Mouse (Mus musculus): Measurements from ENCODE around the gene Ccdc191. TPM values are rescaled to one million over a fixed set of nuclear protein-coding genes. Genes with fewer than 3 reads are reported as not detected.
A peak's percentile ranks its signal among the peaks of the same experiment; 100 is the strongest.

Ccdc191 gene
- total and polyA plus RNA-seq, 3 experiments: 5.1 to 7.0 TPM; not detected in 1

- Histone ChIP-seq H3K36me3 (ENCODE audit: control insufficient read depth in 1 of 2, insufficient read depth in 2 of 2, low read length in 2 of 2) (peaks cover 0 to 4% of the 10 kb centered on the region in 2 experiments; a peak in 1 of 4 replicates), H3K27ac (ENCODE audit: control insufficient read depth, low read depth, low read length) (no peak overlapping the region), H3K27me3 (ENCODE audit: control insufficient read depth in 1 of 2, insufficient read depth in 2 of 2, low read length in 2 of 2) (no peaks in the 10 kb centered on the region), H3K79me2 (ENCODE audit: control insufficient read depth, insufficient read depth, low read length, poor library complexity) (no peaks in the 10 kb centered on the region), H3K9ac (ENCODE audit: control insufficient read depth, low read depth, low read length, poor library complexity, severe bottlenecking) (no peak overlapping the region), H3K4me1 (ENCODE audit: control insufficient read depth in 1 of 2, insufficient read depth in 2 of 2, low read length in 2 of 2) (no peaks in the 10 kb centered on the region), H3K4me3 (ENCODE audit: control insufficient read depth in 1 of 2, insufficient read depth in 1 of 2, low read depth in 2 of 2, low read length in 2 of 2) (no peak overlapping the region), H3K9me3 (replicated peaks; ENCODE audit: insufficient read depth, low read length) (no peaks in the 10 kb centered on the region)
- peak; percentile 53 for DNase-seq (ENCODE audit: low read depth, low spot score)
- peak; percentile 43 for TF ChIP-seq RAD21 (IDR thresholded peaks at IDR 0.05; ENCODE audit: low read depth, low read length)
- peak in 2 of 3 experiments; percentile 8 to 40; a peak in 3 of 6 replicates for TF ChIP-seq CTCF (IDR thresholded peaks at IDR 0.05 in 2 of 3, conservative IDR thresholded peaks at IDR 0.05 in 1 of 3; ENCODE audit: control insufficient read depth in 1 of 3, insufficient read depth in 1 of 3, low read depth in 2 of 3, low read length in 3 of 3, poor library complexity in 1 of 3, severe bottlenecking in 1 of 3)
- TF ChIP-seq SMC3 (IDR thresholded peaks at IDR 0.05; ENCODE audit: low read depth, low read length): peak; percentile 40; the same call in 1 of the 2 replicates
- TF ChIP-seq GABPA (IDR thresholded peaks at IDR 0.05; ENCODE audit: low read depth, low read length): no peak
Observed at GRCm38 (mm10) chr16:44002086-44002485, 112.5 kb downstream of the Ccdc191 start.

- H3K36me3 ChIP-seq (ENCODE audit: control insufficient read depth in 1 of 2, insufficient read depth in 2 of 2, low read length in 2 of 2): peaks cover 3 to 9% of the 10 kb centered on the region in 2 experiments; a peak in 3 of 4 replicates
- H3K79me2 ChIP-seq (ENCODE audit: control insufficient read depth, insufficient read depth, low read length, poor library complexity): peaks cover 4% of the 10 kb centered on the region; the same call in 1 of the 2 replicates
- no peak overlapping the region for H3K4me3 ChIP-seq (ENCODE audit: control insufficient read depth in 1 of 2, insufficient read depth in 1 of 2, low read depth in 2 of 2, low read length in 2 of 2)
- H3K27ac ChIP-seq (ENCODE audit: control insufficient read depth, low read depth, low read length): no peak overlapping the region
- no peaks in the 10 kb centered on the region for H3K9me3 ChIP-seq (replicated peaks; ENCODE audit: insufficient read depth, low read length)
- H3K27me3 ChIP-seq (ENCODE audit: control insufficient read depth in 1 of 2, insufficient read depth in 2 of 2, low read length in 2 of 2): no peaks in the 10 kb centered on the region
- no peak overlapping the region for H3K9ac ChIP-seq (ENCODE audit: control insufficient read depth, low read depth, low read length, poor library complexity, severe bottlenecking)
- H3K4me1 ChIP-seq (ENCODE audit: control insufficient read depth in 1 of 2, insufficient read depth in 2 of 2, low read length in 2 of 2): peaks cover 0 to 9% of the 10 kb centered on the region in 2 experiments; a peak in 2 of 4 replicates
- DNase-seq (ENCODE audit: low read depth, low spot score): no peak
- TF ChIP-seq MAZ (IDR thresholded peaks at IDR 0.05; ENCODE audit: low read depth, low read length): no peak
- TF ChIP-seq UBTF (IDR thresholded peaks at IDR 0.05; ENCODE audit: borderline replicate concordance, insufficient read depth, low read depth, low read length): no peak
- no peak for TF ChIP-seq POLR2A (IDR thresholded peaks at IDR 0.05; ENCODE audit: control insufficient read depth in 1 of 2, insufficient read depth in 1 of 2, low read depth in 1 of 2, low read length in 2 of 2, poor library complexity in 1 of 2)
- no peak for TF ChIP-seq SIN3A (IDR thresholded peaks at IDR 0.05; ENCODE audit: low read length)
- TF ChIP-seq MAX (IDR thresholded peaks at IDR 0.05; ENCODE audit: low read length): no peak
- no peak for TF ChIP-seq SMC3 (IDR thresholded peaks at IDR 0.05; ENCODE audit: low read depth, low read length)
- no peak for TF ChIP-seq NELFE (IDR thresholded peaks at IDR 0.05; ENCODE audit: low read depth, low read length)
- no peak for TF ChIP-seq POLR2AphosphoS5 (IDR thresholded peaks at IDR 0.05; ENCODE audit: borderline replicate concordance, low read depth, low read length)
- no peak for TF ChIP-seq NRF1 (IDR thresholded peaks at IDR 0.05; ENCODE audit: insufficient read depth, low read depth, low read length, poor library complexity, severe bottlenecking)
- TF ChIP-seq ETS1 (IDR thresholded peaks at IDR 0.05; ENCODE audit: low read depth, low read length): no peak
- TF ChIP-seq POLR2AphosphoS2 (IDR thresholded peaks at IDR 0.05; ENCODE audit: low read length): no peak
- no peak for TF ChIP-seq ZKSCAN1 (IDR thresholded peaks at IDR 0.05; ENCODE audit: low read depth, low read length)
Observed at GRCm38 (mm10) chr16:44011010-44011409, 121.4 kb downstream of the Ccdc191 start.

Other genes with a start within 250 kb of the Ccdc191 start
- 0.39 and 0.85 TPM in 2 replicates for gene Tigit, start 225.7 kb upstream of the Ccdc191 start, total RNA-seq (2012; rRNA removed)
- 1 to 10 TPM in 1 of 2 experiments, not detected in 1; 7.5 TPM for gene Tigit, start 225.7 kb upstream of the Ccdc191 start, polyA plus RNA-seq (2012; ENCODE audit: insufficient read depth in 1 of 2, insufficient read length in 2 of 2, low read depth in 1 of 2, low replicate concordance in 2 of 2, missing spikeins in 1 of 2)
- not detected in 2 replicates for gene Drd3, start 135.8 kb upstream of the Ccdc191 start, total RNA-seq (2012; rRNA removed)
- not detected for gene Drd3, start 135.8 kb upstream of the Ccdc191 start, polyA plus RNA-seq (2012; ENCODE audit: insufficient read depth in 1 of 2, insufficient read length in 2 of 2, low read depth in 1 of 2, low replicate concordance in 2 of 2, missing spikeins in 1 of 2)
- 29.4 and 47.9 TPM in 2 replicates for gene Qtrt2, start 37.0 kb downstream of the Ccdc191 start, total RNA-seq (2012; rRNA removed)
- gene Qtrt2, start 37.0 kb downstream of the Ccdc191 start, polyA plus RNA-seq (2012; ENCODE audit: insufficient read depth in 1 of 2, insufficient read length in 2 of 2, low read depth in 1 of 2, low replicate concordance in 2 of 2, missing spikeins in 1 of 2): 10 to 100 TPM; 37.6 to 68.4 TPM
- gene Zdhhc23, start 90.0 kb downstream of the Ccdc191 start, total RNA-seq (2012; rRNA removed): 3.8 and 4.0 TPM in 2 replicates
- 10 to 100 TPM in 1 of 2 experiments, 1 to 10 TPM in 1; 7.8 to 53.3 TPM for gene Zdhhc23, start 90.0 kb downstream of the Ccdc191 start, polyA plus RNA-seq (2012; ENCODE audit: insufficient read depth in 1 of 2, insufficient read length in 2 of 2, low read depth in 1 of 2, low replicate concordance in 2 of 2, missing spikeins in 1 of 2)
- gene Gramd1c, start 173.5 kb downstream of the Ccdc191 start, total RNA-seq (2012; rRNA removed): 1.5 TPM in 2 replicates
- gene Gramd1c, start 173.5 kb downstream of the Ccdc191 start, polyA plus RNA-seq (2012; ENCODE audit: insufficient read depth in 1 of 2, insufficient read length in 2 of 2, low read depth in 1 of 2, low replicate concordance in 2 of 2, missing spikeins in 1 of 2): 1 to 10 TPM in 1 of 2 experiments, not detected in 1; 2.7 TPM
- 34.9 and 42.5 TPM in 2 replicates for gene Atp6v1a, start 249.9 kb downstream of the Ccdc191 start, total RNA-seq (2012; rRNA removed)
- 10 to 100 TPM in 1 of 2 experiments, not detected in 1; 38.5 TPM for gene Atp6v1a, start 249.9 kb downstream of the Ccdc191 start, polyA plus RNA-seq (2012; ENCODE audit: insufficient read depth in 1 of 2, insufficient read length in 2 of 2, low read depth in 1 of 2, low replicate concordance in 2 of 2, missing spikeins in 1 of 2)

All from MEL (cell line).